Mouse (Mus musculus) megakaryocyte-erythroid progenitor cell, adult 5 weeks (primary cell): Measurements from ENCODE around the gene Smyd2. TPM values are rescaled to one million over a fixed set of nuclear protein-coding genes. Genes with fewer than 3 reads are reported as not detected.

Source experiments
- polyA plus RNA-seq: library from polyadenylated mRNA; stranded (reverse); fragments of >175 nt; gene quantifications from 2 replicates; pipeline ENCODE4 v1.2.3, GENCODE M21; 2012

The Smyd2 gene
- polyA plus RNA-seq = 24.7 and 34.3 TPM in 2 replicates

DNA sequence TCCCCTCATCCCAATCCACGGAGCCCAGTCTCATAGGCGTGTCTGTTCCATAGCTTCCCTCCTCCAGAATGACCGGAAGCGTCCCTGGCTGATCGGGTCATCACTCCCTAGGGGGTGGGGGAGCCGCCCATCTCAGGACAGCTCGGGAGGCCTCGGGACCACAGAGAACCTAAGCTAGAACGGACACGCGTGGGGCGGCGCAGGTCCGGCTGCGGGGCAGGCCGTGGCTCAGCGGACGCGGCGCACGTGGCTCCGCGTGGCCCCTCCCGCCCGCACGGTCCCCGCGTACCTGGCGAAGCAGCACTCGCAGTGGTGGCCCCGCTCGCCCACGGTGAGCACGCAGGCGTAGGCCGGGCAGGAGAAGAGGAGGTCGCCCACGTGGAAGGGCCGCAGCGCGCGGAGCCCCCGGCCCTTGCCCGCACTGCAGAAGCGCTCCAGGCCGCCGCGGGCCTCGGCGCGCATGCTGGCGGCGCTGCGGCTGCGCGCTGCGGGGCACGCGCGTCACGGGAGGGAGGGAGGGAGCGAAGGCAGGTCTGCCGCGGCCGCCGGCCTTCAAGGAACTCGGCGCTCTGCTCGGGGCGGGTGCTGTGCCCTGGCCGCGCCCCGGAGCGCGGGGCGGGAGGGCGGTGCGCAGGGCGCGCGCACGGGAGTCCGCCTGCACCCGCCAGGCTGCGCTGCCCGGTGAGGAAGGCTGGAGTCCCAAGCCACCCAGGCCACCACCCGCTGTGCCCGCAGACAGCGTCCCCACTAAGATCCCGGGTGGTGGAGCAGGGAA, at the start of gene Smyd2:
Gene Smyd2 (minus strand): TSS at position 546 of the 775 bp plus-strand sequence.

Other genes starting within 250 kb of the Smyd2 start
- 1.4 and 2.4 TPM in 2 replicates for gene Cenpf, start 234.3 kb downstream of the Smyd2 start, polyA plus RNA-seq
- gene Ptpn14, start 194.1 kb downstream of the Smyd2 start, polyA plus RNA-seq = 2.0 and 2.5 TPM in 2 replicates
- gene Prox1, start 248.4 kb upstream of the Smyd2 start, polyA plus RNA-seq = 0.18 and 0.19 TPM in 2 replicates